Mouse (Mus musculus) ES-CJ7 (cell line): ENCODE data around the gene Zbtb38.
"Not testable (repeated sequence)": the region's sequence is repeated elsewhere in the genome, so short reads cannot be mapped to it uniquely, and the experiment has no call there.

Experiments
- DNase-seq: peaks from one replicate; pipeline ENCODE4 v3.0.0; 2011; ENCODE audit warnings: low read depth, low spot score

The Zbtb38 gene

GRCm38 (mm10) chr9:96684165-96684792 lies 68.4 kb downstream of the Zbtb38 start:
- no peak for DNase-seq

- no peak for DNase-seq
Measured at GRCm38 (mm10) chr9:96678611-96679010, 74.0 kb downstream of the Zbtb38 start.

- DNase-seq: not testable (repeated sequence)
Measured at GRCm38 (mm10) chr9:96677711-96678110, 74.9 kb downstream of the Zbtb38 start.

GRCm38 (mm10) chr9:96676671-96677070 lies 76.0 kb downstream of the Zbtb38 start:
- no peak for DNase-seq

GRCm38 (mm10) chr9:96675763-96676640 lies 76.6 kb downstream of the Zbtb38 start:
- DNase-seq: peak; percentile 46

- peak; percentile 73 for DNase-seq
Measured at GRCm38 (mm10) chr9:96675071-96675762, 77.4 kb downstream of the Zbtb38 start.

GRCm38 (mm10) chr9:96674301-96674700 lies 78.3 kb downstream of the Zbtb38 start:
- DNase-seq: no peak

- DNase-seq: no peak
Measured at GRCm38 (mm10) chr9:96672466-96672865, 80.2 kb downstream of the Zbtb38 start.

GRCm38 (mm10) chr9:96671249-96671648 lies 81.4 kb downstream of the Zbtb38 start:
- DNase-seq: no peak

GRCm38 (mm10) chr9:96669877-96670276 lies 82.8 kb downstream of the Zbtb38 start:
- DNase-seq: peak; percentile 98

- DNase-seq: peak; percentile 72
Measured at GRCm38 (mm10) chr9:96668628-96669027, 84.0 kb downstream of the Zbtb38 start.

GRCm38 (mm10) chr9:96660510-96661244 lies 92.0 kb downstream of the Zbtb38 start:
- DNase-seq: no peak

GRCm38 (mm10) chr9:96659801-96660200 lies 92.8 kb downstream of the Zbtb38 start:
- no peak for DNase-seq

- DNase-seq: no peak
Measured at GRCm38 (mm10) chr9:96653538-96653937, 99.1 kb downstream of the Zbtb38 start.

- DNase-seq: peak; percentile 27
Measured at GRCm38 (mm10) chr9:96652763-96653162, 99.9 kb downstream of the Zbtb38 start.

GRCm38 (mm10) chr9:96650807-96651206 lies 101.8 kb downstream of the Zbtb38 start:
- no peak for DNase-seq

- DNase-seq: no peak
Measured at GRCm38 (mm10) chr9:96649924-96650323, 102.7 kb downstream of the Zbtb38 start.

GRCm38 (mm10) chr9:96649362-96649761 lies 103.3 kb downstream of the Zbtb38 start:
- no peak for DNase-seq

GRCm38 (mm10) chr9:96646668-96647295 lies 105.8 kb downstream of the Zbtb38 start:
- no peak for DNase-seq

GRCm38 (mm10) chr9:96644840-96645239 lies 107.8 kb downstream of the Zbtb38 start:
- DNase-seq: no peak

GRCm38 (mm10) chr9:96644002-96644401 lies 108.6 kb downstream of the Zbtb38 start:
- not testable (repeated sequence) for DNase-seq
